Mouse (Mus musculus) midbrain, embryonic 10.5 days (tissue): Measurements from ENCODE around the gene Mob3a. TPM values are rescaled to one million over a fixed set of nuclear protein-coding genes. Genes with fewer than 3 reads are reported as not detected.
"Not testable (repeated sequence)": the region's sequence is repeated elsewhere in the genome, so short reads cannot be mapped to it uniquely, and the experiment has no call there.

Experiments
- DNase-seq: peaks from one replicate; pipeline ENCODE4 v3.0.0-alpha.2; 2017; ENCODE audit warnings: low spot score
- H3K27ac ChIP-seq: fragments of 300-500 bp; sonication (generic); replicated peaks from 2 replicates; pipeline ENCODE4 v1.5.1; 2016; ENCODE audit warnings: mild to moderate bottlenecking
- H3K27me3 ChIP-seq: fragments of 300-500 bp; sonication (generic); 2 replicates; pipeline ENCODE4 v1.6.1; 2016; ENCODE audit warnings: low read depth, mild to moderate bottlenecking; ENCODE audit not compliant: poor library complexity, severe bottlenecking
- H3K36me3 ChIP-seq: fragments of 300-500 bp; sonication (generic); 2 replicates; pipeline ENCODE4 v1.6.1; 2016; ENCODE audit warnings: mild to moderate bottlenecking, moderate library complexity
- H3K4me1 ChIP-seq: fragments of 300-500 bp; sonication (generic); 2 replicates; pipeline ENCODE4 v1.6.1; 2016
- H3K4me3 ChIP-seq: fragments of 300-500 bp; sonication (generic); 2 replicates; pipeline ENCODE4 v1.5.1; 2016; ENCODE audit warnings: mild to moderate bottlenecking, moderate library complexity
- H3K9me3 ChIP-seq: fragments of 300-500 bp; sonication (generic); replicated peaks from 2 replicates; pipeline ENCODE4 v1.6.1; 2016; ENCODE audit warnings: mild to moderate bottlenecking
- WGBS: fragments of 180-500 bp; shearing (Covaris S2); methylation state at CpG from one replicate; pipeline ENCODE4 v1.1.7; 2016; 5-methylcytosine and 5-hydroxymethylcytosine counted together
- polyA plus RNA-seq: library from polyadenylated mRNA; unstranded; fragments of >200 nt; fragmentation: Nextera tagmentation; extraction: Ambion mirVana; gene quantifications from 2 replicates; pipeline ENCODE4 v1.2.1, GENCODE M21; 2016

The Mob3a gene
- polyA plus RNA-seq, 1 experiment from 2014 or later = 69.9 TPM

DNA sequence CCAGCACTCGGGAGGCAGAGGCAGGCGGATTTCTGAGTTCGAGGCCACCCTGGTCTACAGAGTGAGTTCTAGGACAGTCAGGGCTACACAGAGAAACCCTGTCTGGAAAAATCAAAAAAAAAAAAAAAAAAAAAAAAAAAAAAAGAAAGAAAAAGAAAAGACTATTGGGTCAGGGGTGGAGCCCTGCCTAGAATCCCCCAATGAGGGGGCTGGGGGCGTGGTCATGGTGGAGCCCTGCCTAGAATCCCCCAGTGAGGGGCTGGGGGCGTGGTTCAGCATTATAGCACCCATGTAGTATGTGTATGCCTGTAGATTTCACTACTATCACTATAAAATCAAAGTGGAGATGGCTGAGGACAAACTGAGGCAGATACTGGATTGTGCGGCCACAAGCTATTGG, 51.9 kb downstream of the Mob3a start:
- 85% methylated on average over 6 of the region's 6 CpGs for WGBS
- not testable (repeated sequence) for H3K27me3 ChIP-seq, H3K9me3 ChIP-seq, DNase-seq, H3K27ac ChIP-seq, H3K4me1 ChIP-seq, H3K4me3 ChIP-seq
- peaks cover 61% of the 10 kb centered on the region for H3K36me3 ChIP-seq

- H3K27ac ChIP-seq = no peak overlapping the region
- H3K4me1 ChIP-seq = peaks cover 5% of the 10 kb centered on the region; the same call in 1 of the 2 replicates
- H3K4me3 ChIP-seq = no peak overlapping the region
- peaks cover 85% of the 10 kb centered on the region for H3K36me3 ChIP-seq
- DNase-seq = no peak
- H3K27me3 ChIP-seq = no peaks in the 10 kb centered on the region
- H3K9me3 ChIP-seq = no peaks in the 10 kb centered on the region
- WGBS = 92% methylated on average over 10 of the region's 10 CpGs
These were observed 54.8 kb downstream of the Mob3a start for GRCm38 (mm10) chr10:80646936-80647335.

DNA sequence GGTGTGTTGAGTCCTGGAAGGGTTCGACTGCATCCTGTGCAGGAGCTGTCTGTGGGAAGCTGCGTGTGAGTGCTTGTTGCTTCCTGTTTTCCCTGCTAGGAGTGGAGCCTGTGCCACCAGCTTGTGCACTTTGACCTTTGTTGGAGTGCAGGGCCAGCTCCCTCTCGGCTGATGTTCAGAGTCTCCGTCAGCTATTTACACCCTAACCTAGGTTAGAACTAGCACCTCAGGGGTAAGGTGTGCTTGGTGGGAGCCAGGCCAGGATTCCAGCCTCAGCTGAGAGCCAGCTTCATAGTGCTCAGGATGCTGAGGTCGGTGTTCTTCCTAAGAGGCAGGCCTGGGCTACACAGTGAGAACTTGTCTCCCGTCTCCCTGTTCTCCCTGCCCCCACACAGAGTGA, 66.4 kb downstream of the Mob3a start:
- H3K27ac ChIP-seq = no peak overlapping the region
- H3K36me3 ChIP-seq = peaks cover 90% of the 10 kb centered on the region
- H3K9me3 ChIP-seq = no peaks in the 10 kb centered on the region
- 92% methylated on average over 6 of the region's 6 CpGs for WGBS
- DNase-seq = no peak
- no peaks in the 10 kb centered on the region for H3K4me1 ChIP-seq
- H3K27me3 ChIP-seq = no peaks in the 10 kb centered on the region
- H3K4me3 ChIP-seq = no peak overlapping the region

Other genes starting within 250 kb of the Mob3a start
- gene Onecut3, start 207.1 kb downstream of the Mob3a start, polyA plus RNA-seq = 1.4 and 2.1 TPM in 2 replicates
- 0.41 and 0.79 TPM in 2 replicates for gene Atp8b3, start 162.9 kb downstream of the Mob3a start, polyA plus RNA-seq
- 31.6 and 35.3 TPM in 2 replicates for gene Rexo1, start 140.4 kb downstream of the Mob3a start, polyA plus RNA-seq
- gene Klf16, start 124.7 kb downstream of the Mob3a start, polyA plus RNA-seq = 4.8 and 6.1 TPM in 2 replicates
- 86.8 and 87.3 TPM in 2 replicates for gene Abhd17a, start 111.6 kb downstream of the Mob3a start, polyA plus RNA-seq
- 91.0 and 94.1 TPM in 2 replicates for gene Scamp4, start 99.1 kb downstream of the Mob3a start, polyA plus RNA-seq
- gene Adat3, start 99.1 kb downstream of the Mob3a start, polyA plus RNA-seq = 10.6 and 10.8 TPM in 2 replicates
- 5.6 and 6.4 TPM in 2 replicates for gene Gm49322, start 96.0 kb downstream of the Mob3a start, polyA plus RNA-seq
- gene Csnk1g2, start 79.1 kb downstream of the Mob3a start, polyA plus RNA-seq = 131 and 151 TPM in 2 replicates
- 70.3 and 75.2 TPM in 2 replicates for gene Btbd2, start 44.9 kb downstream of the Mob3a start, polyA plus RNA-seq
- gene Mknk2, start 23.9 kb downstream of the Mob3a start, polyA plus RNA-seq = 82.7 and 84.7 TPM in 2 replicates
- gene Izumo4, start 207 bp upstream of the Mob3a start, polyA plus RNA-seq = 8.9 and 15.7 TPM in 2 replicates
- gene Ap3d1, start 40.3 kb upstream of the Mob3a start, polyA plus RNA-seq = 57.1 and 62.5 TPM in 2 replicates
- 19.1 and 19.8 TPM in 2 replicates for gene Dot1l, start 53.2 kb upstream of the Mob3a start, polyA plus RNA-seq
- 108 and 112 TPM in 2 replicates for gene Sf3a2, start 96.2 kb upstream of the Mob3a start, polyA plus RNA-seq
- gene Plekhj1, start 96.6 kb upstream of the Mob3a start, polyA plus RNA-seq = 184 and 191 TPM in 2 replicates
- gene Amh, start 103.3 kb upstream of the Mob3a start, polyA plus RNA-seq = 0.07 TPM in 1 of 2 replicates, not detected in the other
- gene Jsrp1, start 111.5 kb upstream of the Mob3a start, polyA plus RNA-seq = 0.44 and 0.71 TPM in 2 replicates
- 2,246 and 2,347 TPM in 2 replicates for gene Oaz1, start 124.7 kb upstream of the Mob3a start, polyA plus RNA-seq
- 1.1 and 1.4 TPM in 2 replicates for gene Lingo3, start 142.1 kb upstream of the Mob3a start, polyA plus RNA-seq
- 322 and 326 TPM in 2 replicates for gene Lsm7, start 153.2 kb upstream of the Mob3a start, polyA plus RNA-seq
- gene Sppl2b, start 153.3 kb upstream of the Mob3a start, polyA plus RNA-seq = 42.8 and 45.6 TPM in 2 replicates
- 0.02 and 0.09 TPM in 2 replicates for gene Tmprss9, start 169.9 kb upstream of the Mob3a start, polyA plus RNA-seq
- gene Timm13, start 199.0 kb upstream of the Mob3a start, polyA plus RNA-seq = 335 and 382 TPM in 2 replicates
- 77.9 and 84.7 TPM in 2 replicates for gene Lmnb2, start 216.3 kb upstream of the Mob3a start, polyA plus RNA-seq
- gene Gadd45b, start 228.1 kb upstream of the Mob3a start, polyA plus RNA-seq = 6.1 and 9.2 TPM in 2 replicates